Mouse (Mus musculus) ES-Bruce4 (cell line): ENCODE results near the gene Ssrp1. TPM values are rescaled to one million over a fixed set of nuclear protein-coding genes. Genes with fewer than 3 reads are reported as not detected.

Source experiments
- H3K27ac ChIP-seq: 2 replicates; pipeline ENCODE4 v1.5.1; 2012; ENCODE audit warnings: low read length, inconsistent platforms; ENCODE audit not compliant: insufficient read depth
- H3K27me3 ChIP-seq: 2 replicates; pipeline ENCODE4 v1.6.1; 2012; ENCODE audit warnings: mild to moderate bottlenecking, low read length, inconsistent platforms; ENCODE audit not compliant: control insufficient read depth, poor library complexity, insufficient read depth, severe bottlenecking
- H3K36me3 ChIP-seq: 2 replicates; pipeline ENCODE4 v1.6.1; 2012; ENCODE audit warnings: inconsistent platforms, mild to moderate bottlenecking, low read length, moderate library complexity; ENCODE audit not compliant: control insufficient read depth, poor library complexity, insufficient read depth, severe bottlenecking
- H3K4me1 ChIP-seq: one replicate; pipeline ENCODE4 v1.8.1; 2011; ENCODE audit warnings: low read length; ENCODE audit not compliant: control insufficient read depth, insufficient read depth
- H3K4me3 ChIP-seq: 2 replicates; pipeline ENCODE4 v1.5.1; 2011; ENCODE audit warnings: low read depth, mild to moderate bottlenecking, low read length
- H3K9ac ChIP-seq: 2 replicates; pipeline ENCODE4 v1.6.1; 2012; ENCODE audit warnings: low read depth, mild to moderate bottlenecking, inconsistent platforms; ENCODE audit not compliant: poor library complexity, severe bottlenecking
- H3K9me3 ChIP-seq: replicated peaks from 2 replicates; pipeline ENCODE4 v1.6.1; 2012; ENCODE audit warnings: mild to moderate bottlenecking, low read length, inconsistent platforms; ENCODE audit not compliant: control insufficient read depth, poor library complexity, insufficient read depth, severe bottlenecking
- CTCF ChIP-seq: IDR thresholded peaks from one replicate; pipeline ENCODE4 v1.8.1; 2011; ENCODE audit warnings: low read depth, low read length
- EP300 ChIP-seq: IDR thresholded peaks from 2 replicates; pipeline ENCODE4 v1.6.1; 2011; ENCODE audit warnings: low read depth, low read length; ENCODE audit not compliant: insufficient read depth
- POLR2A ChIP-seq: IDR thresholded peaks from one replicate; pipeline ENCODE4 v1.8.1; 2011; ENCODE audit warnings: low read length; ENCODE audit not compliant: insufficient read depth
- polyA plus RNA-seq: library from polyadenylated mRNA; stranded (reverse); fragments of >200 nt; gene quantifications from 2 replicates; pipeline ENCODE4 v1.2.4, GENCODE M21; 2011; ENCODE audit warnings: low read depth; ENCODE audit not compliant: missing spikeins, insufficient read depth, insufficient read length

The Ssrp1 gene
- polyA plus RNA-seq, 1 experiment, result 228 TPM

DNA sequence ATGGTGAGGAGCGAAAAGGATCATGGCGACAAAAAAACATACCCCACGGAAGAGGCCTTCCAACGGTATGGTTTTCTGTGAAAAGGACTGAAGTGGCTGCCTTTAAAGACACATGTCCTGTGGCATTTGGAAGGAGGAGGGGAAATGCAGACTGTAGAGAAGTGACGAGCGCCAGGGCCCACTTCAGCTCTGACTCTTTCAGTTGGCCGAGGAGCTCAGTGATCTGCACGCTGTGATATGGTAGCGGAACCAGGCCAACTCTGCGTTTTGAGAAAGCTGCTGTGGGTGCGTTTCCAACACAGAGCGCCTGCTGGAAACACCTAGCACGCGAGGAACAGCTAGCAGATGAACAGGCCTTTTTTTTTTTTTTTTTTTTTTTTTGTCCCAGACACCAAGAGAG is 24.4 kb upstream of the Ssrp1 start:
- H3K9me3 ChIP-seq, result no peaks in the 10 kb centered on the region
- H3K36me3 ChIP-seq, result no peaks in the 10 kb centered on the region
- no peak overlapping the region for H3K9ac ChIP-seq
- no peak overlapping the region for H3K4me3 ChIP-seq
- no peaks in the 10 kb centered on the region for H3K27me3 ChIP-seq
- no peaks in the 10 kb centered on the region for H3K4me1 ChIP-seq
- no peak overlapping the region for H3K27ac ChIP-seq
- TF ChIP-seq EP300 (no peak), POLR2A (no peak), CTCF (no peak)

DNA sequence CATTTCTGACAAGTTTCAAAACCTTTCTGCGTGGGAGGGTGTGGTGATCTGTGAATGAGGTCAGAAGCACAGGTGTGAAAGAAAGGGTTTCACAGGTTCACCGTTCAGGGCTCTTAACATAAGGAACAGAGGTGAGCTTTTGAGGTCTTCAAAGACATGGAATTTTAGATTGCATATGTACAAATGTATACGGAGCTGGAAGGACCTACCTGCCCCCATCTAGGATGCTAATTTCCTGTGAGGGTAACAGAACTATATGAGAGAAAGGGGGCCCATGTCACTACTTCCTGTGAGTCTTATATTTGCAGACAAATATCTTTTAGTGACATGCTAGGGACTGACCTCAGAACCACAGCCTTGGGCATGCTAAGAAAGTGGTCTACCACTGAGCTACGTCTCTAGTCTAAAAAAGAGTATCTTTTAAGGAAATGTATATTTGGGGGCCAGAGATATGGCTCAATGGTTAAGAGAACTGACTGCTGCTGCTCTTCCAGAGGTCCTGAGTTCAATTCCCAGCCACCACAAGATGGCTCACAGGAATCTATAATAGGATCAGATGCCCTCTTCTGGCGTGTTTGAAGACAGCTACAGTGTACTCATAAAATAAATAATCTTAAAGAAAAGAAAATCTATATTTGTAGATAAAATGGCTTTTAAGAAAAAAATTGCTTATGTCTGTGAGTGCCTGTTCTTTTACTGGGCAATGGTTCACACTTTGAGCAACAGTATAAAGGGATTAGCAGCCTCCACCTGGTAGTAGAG is 23.0 kb upstream of the Ssrp1 start:
- TF ChIP-seq CTCF (no peak), EP300 (no peak), POLR2A (no peak)
- no peaks in the 10 kb centered on the region for H3K27me3 ChIP-seq
- H3K9me3 ChIP-seq, result no peaks in the 10 kb centered on the region
- no peak overlapping the region for H3K27ac ChIP-seq
- H3K36me3 ChIP-seq, result no peaks in the 10 kb centered on the region
- H3K4me1 ChIP-seq, result no peaks in the 10 kb centered on the region
- H3K9ac ChIP-seq, result no peak overlapping the region
- no peak overlapping the region for H3K4me3 ChIP-seq

DNA sequence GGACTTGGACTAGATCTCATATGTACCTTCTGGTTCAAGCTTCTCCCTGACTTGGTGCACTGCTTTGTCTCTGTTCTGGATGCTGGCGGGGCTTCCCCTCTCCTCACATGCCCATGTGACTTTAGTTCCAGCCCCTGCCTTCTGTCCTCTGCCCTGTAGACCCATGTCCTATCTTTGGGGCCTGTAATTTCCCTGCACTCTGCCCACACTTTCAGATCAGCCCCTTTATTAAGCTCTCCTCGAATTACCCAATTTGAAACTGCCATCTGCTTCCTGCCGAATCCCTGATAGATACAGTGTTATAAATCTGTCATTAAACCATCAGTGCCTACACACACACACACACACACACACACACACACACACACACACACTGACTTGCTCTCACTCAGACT is 22.4 kb upstream of the Ssrp1 start:
- Histone ChIP-seq H3K9ac (no peak overlapping the region), H3K27me3 (no peaks in the 10 kb centered on the region), H3K4me3 (no peak overlapping the region), H3K4me1 (no peaks in the 10 kb centered on the region), H3K27ac (no peak overlapping the region), H3K9me3 (no peaks in the 10 kb centered on the region), H3K36me3 (no peaks in the 10 kb centered on the region)
- TF ChIP-seq EP300 (no peak), POLR2A (no peak), CTCF (no peak)

DNA sequence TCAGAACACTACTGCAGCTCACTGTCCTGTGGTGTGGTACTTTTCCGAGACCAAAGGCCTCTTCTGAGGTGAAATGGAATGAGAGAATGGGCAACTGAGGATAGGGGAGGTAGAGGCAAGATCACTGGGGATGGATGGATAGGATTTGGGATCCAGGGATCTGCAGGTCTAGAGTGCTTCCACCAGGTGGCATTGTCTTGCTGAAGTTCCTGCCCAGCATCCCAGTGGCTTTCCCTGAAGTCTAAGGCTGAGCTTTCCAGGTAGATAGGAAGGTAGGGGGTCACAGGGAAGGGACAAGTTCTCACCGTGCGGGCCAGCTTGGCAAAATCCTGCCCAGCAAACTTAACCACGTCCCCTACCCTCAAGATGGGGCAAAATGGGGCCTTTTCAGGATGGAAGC is 15.0 kb upstream of the Ssrp1 start:
- Histone ChIP-seq H3K27ac (no peak overlapping the region), H3K4me1 (no peaks in the 10 kb centered on the region), H3K9ac (no peak overlapping the region), H3K36me3 (no peaks in the 10 kb centered on the region), H3K9me3 (no peaks in the 10 kb centered on the region), H3K4me3 (no peak overlapping the region), H3K27me3 (no peaks in the 10 kb centered on the region)
- TF ChIP-seq EP300 (no peak), CTCF (peak; percentile 86)

- no peaks in the 10 kb centered on the region for H3K4me1 ChIP-seq
- TF ChIP-seq POLR2A (no peak), EP300 (no peak), CTCF (no peak)
- H3K9me3 ChIP-seq, result no peaks in the 10 kb centered on the region
- H3K4me3 ChIP-seq, result no peak overlapping the region
- H3K27ac ChIP-seq, result no peak overlapping the region
- no peak overlapping the region for H3K9ac ChIP-seq
- no peaks in the 10 kb centered on the region for H3K27me3 ChIP-seq
- H3K36me3 ChIP-seq, result no peaks in the 10 kb centered on the region
Observed at GRCm38 (mm10) chr2:85026178-85026577, 10.9 kb upstream of the Ssrp1 start.

DNA sequence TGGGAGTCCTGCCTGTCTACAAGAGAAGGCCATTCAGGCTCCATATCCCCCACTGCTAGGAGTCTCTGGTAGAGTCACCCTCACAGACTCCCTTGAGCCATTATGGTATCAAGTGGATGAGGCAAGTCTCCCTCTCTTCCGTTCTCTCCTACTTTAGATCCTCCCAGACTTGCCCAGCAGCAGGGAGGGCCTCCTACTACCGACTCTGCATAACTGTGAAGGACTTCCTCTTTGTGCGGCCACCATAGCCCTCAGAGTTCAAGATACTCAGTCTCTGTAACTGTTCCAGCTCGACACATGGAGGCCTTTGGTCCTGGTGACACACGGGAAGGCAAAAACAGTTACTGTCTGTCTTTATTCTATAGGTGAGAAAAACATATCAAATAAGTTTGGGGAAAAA is 9.8 kb upstream of the Ssrp1 start:
- Histone ChIP-seq H3K27ac (no peak overlapping the region), H3K9me3 (no peaks in the 10 kb centered on the region), H3K36me3 (no peaks in the 10 kb centered on the region), H3K4me1 (no peaks in the 10 kb centered on the region), H3K4me3 (no peak overlapping the region), H3K27me3 (no peaks in the 10 kb centered on the region), H3K9ac (no peak overlapping the region)
- TF ChIP-seq EP300, result no peak
